Mouse (Mus musculus): ENCODE measurements around the gene Tubd1. TPM values are rescaled to one million over a fixed set of nuclear protein-coding genes. Genes with fewer than 3 reads are reported as not detected.

Tubd1 gene
- polyA plus RNA-seq, 1 experiment, result 8.2 TPM

DNA sequence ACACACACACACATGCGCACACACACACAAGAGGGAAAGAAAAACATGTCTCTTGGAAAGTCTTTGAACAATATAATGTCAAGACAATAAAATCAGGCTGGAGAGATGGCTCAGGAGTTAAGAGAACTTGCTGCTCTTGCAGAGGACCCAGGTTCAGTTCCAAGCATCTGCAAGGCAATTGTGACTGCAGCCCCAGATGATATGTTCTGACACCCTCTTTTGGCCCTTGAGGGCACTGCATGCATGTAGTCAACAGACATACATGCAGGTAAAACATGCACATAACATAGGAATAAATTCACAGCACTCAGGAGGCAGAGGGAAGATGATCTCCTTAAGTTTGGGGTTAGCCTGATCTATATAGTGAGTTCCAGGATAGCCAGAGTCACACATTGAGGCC lies 2.6 kb downstream of the Tubd1 start:
- Histone ChIP-seq H3K4me3 (ENCODE audit: insufficient read depth, low read length) (no peak overlapping the region), H3K27ac (ENCODE audit: insufficient read depth, low read length) (no peak overlapping the region), H3K4me1 (ENCODE audit: control insufficient read depth, insufficient read depth, low read length) (peaks cover 2% of the 10 kb centered on the region)
- TF ChIP-seq CTCF (IDR thresholded peaks at IDR 0.05; ENCODE audit: borderline replicate concordance, insufficient read depth, low read length), result no peak
- no peak for TF ChIP-seq POLR2A (IDR thresholded peaks at IDR 0.05; ENCODE audit: low read depth, low read length)

DNA sequence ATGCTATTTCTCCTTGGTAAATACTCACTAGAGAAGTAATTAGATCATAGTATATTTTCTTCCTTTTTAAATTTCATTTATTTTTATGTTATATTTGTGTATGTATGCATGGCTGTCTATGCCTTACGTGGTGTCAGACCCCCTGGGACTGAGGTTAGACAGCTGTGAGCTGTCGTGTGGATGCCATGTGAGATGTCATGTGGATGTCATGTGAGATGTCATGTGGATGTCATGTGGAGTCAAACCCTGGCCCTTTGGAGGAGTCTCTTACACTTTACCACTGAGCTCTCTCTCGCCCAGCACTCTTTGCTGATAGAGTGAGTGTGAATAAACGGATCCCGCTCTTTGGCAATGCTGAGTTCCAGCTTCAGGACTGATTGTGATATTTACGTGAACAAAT lies 8.7 kb downstream of the Tubd1 start:
- TF ChIP-seq CTCF (IDR thresholded peaks at IDR 0.05; ENCODE audit: borderline replicate concordance, insufficient read depth, low read length), result no peak
- no peak for TF ChIP-seq POLR2A (IDR thresholded peaks at IDR 0.05; ENCODE audit: low read depth, low read length)
- Histone ChIP-seq H3K4me3 (ENCODE audit: insufficient read depth, low read length) (no peak overlapping the region), H3K4me1 (ENCODE audit: control insufficient read depth, insufficient read depth, low read length) (no peaks in the 10 kb centered on the region), H3K27ac (ENCODE audit: insufficient read depth, low read length) (no peak overlapping the region)

DNA sequence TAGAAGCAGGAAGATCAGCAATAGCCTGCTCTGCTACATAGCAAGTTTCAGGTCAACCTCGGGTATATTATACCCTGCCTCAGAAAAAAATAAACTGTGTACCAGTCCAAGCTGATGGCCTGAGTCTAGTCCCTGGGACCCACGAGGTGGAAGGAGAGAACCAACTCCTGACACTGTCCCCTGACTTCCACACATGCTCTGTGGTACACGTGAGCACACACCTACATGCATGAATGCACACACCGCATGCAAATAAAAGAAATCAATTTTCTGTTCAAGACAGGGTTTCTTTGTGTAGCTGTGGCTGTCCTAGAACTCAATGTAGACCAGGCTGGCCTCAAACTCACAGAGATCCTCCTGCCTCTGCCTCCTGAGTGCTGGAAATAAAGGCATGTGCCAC lies 13.5 kb downstream of the Tubd1 start:
- Histone ChIP-seq H3K4me1 (ENCODE audit: control insufficient read depth, insufficient read depth, low read length) (no peaks in the 10 kb centered on the region), H3K4me3 (ENCODE audit: insufficient read depth, low read length) (no peak overlapping the region), H3K27ac (ENCODE audit: insufficient read depth, low read length) (no peak overlapping the region)
- no peak for TF ChIP-seq POLR2A (IDR thresholded peaks at IDR 0.05; ENCODE audit: low read depth, low read length)
- no peak for TF ChIP-seq CTCF (IDR thresholded peaks at IDR 0.05; ENCODE audit: borderline replicate concordance, insufficient read depth, low read length)

DNA sequence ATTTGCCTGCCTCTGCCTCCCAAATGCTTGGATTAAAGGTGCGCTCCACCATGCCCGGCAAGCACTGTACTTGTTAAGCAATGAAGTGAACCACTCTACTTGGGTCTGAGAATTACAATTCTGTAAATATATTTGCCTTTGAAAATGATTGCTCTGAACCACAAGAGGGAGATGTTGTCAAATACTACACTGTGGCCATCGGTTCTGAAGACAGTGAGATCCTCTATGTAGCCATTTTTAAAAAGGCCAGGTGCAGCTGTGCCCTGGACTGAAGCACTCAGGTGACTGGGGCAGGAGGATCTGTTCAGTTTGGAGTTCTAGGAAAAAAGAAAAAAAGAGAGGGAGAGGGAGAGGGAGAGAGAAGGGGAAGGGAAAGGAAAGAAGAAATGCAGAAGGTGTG lies 23.6 kb downstream of the Tubd1 start:
- H3K4me3 ChIP-seq (ENCODE audit: insufficient read depth, low read length), result no peak overlapping the region
- TF ChIP-seq CTCF (IDR thresholded peaks at IDR 0.05; ENCODE audit: borderline replicate concordance, insufficient read depth, low read length) (no peak), POLR2A (IDR thresholded peaks at IDR 0.05; ENCODE audit: low read depth, low read length) (no peak)
- H3K4me1 ChIP-seq (ENCODE audit: control insufficient read depth, insufficient read depth, low read length), result peaks cover 13% of the 10 kb centered on the region
- H3K27ac ChIP-seq (ENCODE audit: insufficient read depth, low read length), result peak overlapping the region; percentile 41

- Histone ChIP-seq H3K4me3 (ENCODE audit: insufficient read depth, low read length) (no peak overlapping the region), H3K4me1 (ENCODE audit: control insufficient read depth, insufficient read depth, low read length) (peaks cover 13% of the 10 kb centered on the region)
- TF ChIP-seq CTCF (IDR thresholded peaks at IDR 0.05; ENCODE audit: borderline replicate concordance, insufficient read depth, low read length) (no peak), POLR2A (IDR thresholded peaks at IDR 0.05; ENCODE audit: low read depth, low read length) (peak; percentile 32)
Measured at GRCm38 (mm10) chr11:86570261-86570746, 25.5 kb downstream of the Tubd1 start.

GRCm38 (mm10) chr11:86571047-86571855 lies 26.5 kb downstream of the Tubd1 start:
- TF ChIP-seq CTCF (IDR thresholded peaks at IDR 0.05; ENCODE audit: borderline replicate concordance, insufficient read depth, low read length) (no peak), POLR2A (IDR thresholded peaks at IDR 0.05; ENCODE audit: low read depth, low read length) (no peak; the same call in none of the 2 replicates)
- Histone ChIP-seq H3K4me3 (ENCODE audit: insufficient read depth, low read length) (no peak overlapping the region), H3K4me1 (ENCODE audit: control insufficient read depth, insufficient read depth, low read length) (peaks cover 21% of the 10 kb centered on the region), H3K27ac (ENCODE audit: insufficient read depth, low read length) (peak overlapping the region; percentile 100)

More at GRCm38 (mm10) chr11:86570261-86570746, 25.5 kb downstream of the Tubd1 start:
- H3K27ac ChIP-seq (ENCODE audit: insufficient read depth, low read length), result peak overlapping the region; percentile 100

DNA sequence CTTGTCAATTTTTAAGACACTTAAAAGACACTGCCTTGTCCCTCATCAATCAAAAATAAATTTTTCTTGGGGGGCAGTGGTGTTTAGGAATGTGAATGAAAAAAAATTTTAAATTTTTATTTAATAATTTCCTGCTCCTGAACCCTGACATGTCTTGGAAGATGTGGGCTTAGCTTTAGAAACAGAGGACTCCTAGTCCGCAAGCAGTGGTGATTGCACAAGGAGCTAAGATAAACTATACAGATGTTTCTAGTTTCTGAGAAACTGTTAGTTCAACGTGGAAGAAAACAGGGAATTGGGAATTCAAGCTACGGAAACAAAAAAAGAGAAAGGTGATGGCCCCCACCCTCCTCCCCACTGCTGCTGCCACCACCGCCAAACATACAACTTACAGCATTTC lies 27.1 kb downstream of the Tubd1 start:
- Histone ChIP-seq H3K4me3 (ENCODE audit: insufficient read depth, low read length) (no peak overlapping the region), H3K4me1 (ENCODE audit: control insufficient read depth, insufficient read depth, low read length) (peaks cover 27% of the 10 kb centered on the region), H3K27ac (ENCODE audit: insufficient read depth, low read length) (peak overlapping the region; percentile 100)
- no peak for TF ChIP-seq POLR2A (IDR thresholded peaks at IDR 0.05; ENCODE audit: low read depth, low read length)
- TF ChIP-seq CTCF (IDR thresholded peaks at IDR 0.05; ENCODE audit: borderline replicate concordance, insufficient read depth, low read length), result no peak

DNA sequence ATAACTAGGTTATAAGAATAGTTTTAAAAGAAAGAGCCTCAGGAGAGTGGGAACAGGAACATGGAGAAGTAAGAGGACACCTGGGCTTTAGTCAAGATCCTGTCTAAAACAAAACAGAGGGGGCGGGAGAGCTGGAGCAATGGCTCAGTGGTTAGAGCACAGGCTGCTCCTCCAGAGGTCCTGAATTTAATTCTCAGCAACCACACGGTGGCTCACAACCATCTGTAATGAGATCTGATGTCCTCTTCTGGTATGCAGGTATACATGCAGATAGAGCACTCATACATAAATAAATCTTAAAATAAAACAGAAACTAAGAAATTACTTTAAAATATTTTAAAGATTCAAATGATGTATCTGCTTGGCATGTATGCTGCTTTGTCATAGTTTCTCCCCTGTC lies 27.8 kb downstream of the Tubd1 start:
- H3K27ac ChIP-seq (ENCODE audit: insufficient read depth, low read length), result peak overlapping the region; percentile 100
- H3K4me3 ChIP-seq (ENCODE audit: insufficient read depth, low read length), result no peak overlapping the region
- H3K4me1 ChIP-seq (ENCODE audit: control insufficient read depth, insufficient read depth, low read length), result peaks cover 29% of the 10 kb centered on the region
- no peak for TF ChIP-seq CTCF (IDR thresholded peaks at IDR 0.05; ENCODE audit: borderline replicate concordance, insufficient read depth, low read length)
- no peak for TF ChIP-seq POLR2A (IDR thresholded peaks at IDR 0.05; ENCODE audit: low read depth, low read length)

DNA sequence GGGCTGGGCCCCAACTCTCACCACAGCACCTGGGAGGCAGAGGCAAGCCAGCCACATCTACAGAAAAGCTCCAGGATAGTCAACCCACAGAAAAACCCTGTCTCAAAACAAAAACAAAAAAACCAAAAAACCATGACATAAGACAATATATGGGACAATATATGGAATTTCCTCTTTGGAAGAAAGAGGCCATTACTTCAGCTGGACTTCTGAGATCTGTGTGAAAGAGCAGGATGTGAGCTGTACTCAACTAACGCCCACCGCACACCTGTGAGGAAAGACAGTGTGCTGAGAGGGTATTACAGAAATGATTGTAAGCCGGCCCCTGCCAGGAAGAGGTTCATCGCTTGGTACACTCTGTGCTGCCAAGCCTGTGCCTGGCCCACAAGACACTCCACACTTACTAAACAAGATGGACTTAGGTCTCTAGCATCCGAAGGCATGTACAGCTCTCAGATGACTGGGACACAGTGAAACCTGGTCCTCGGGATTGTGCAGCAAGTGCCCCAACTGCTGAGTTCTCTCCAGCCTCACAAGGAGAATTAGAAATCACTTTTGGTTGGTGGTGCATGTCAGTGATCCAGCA lies 28.9 kb downstream of the Tubd1 start:
- H3K4me3 ChIP-seq (ENCODE audit: insufficient read depth, low read length), result no peak overlapping the region
- peaks cover 27% of the 10 kb centered on the region for H3K4me1 ChIP-seq (ENCODE audit: control insufficient read depth, insufficient read depth, low read length)
- H3K27ac ChIP-seq (ENCODE audit: insufficient read depth, low read length), result peak overlapping the region; percentile 5
- TF ChIP-seq POLR2A (IDR thresholded peaks at IDR 0.05; ENCODE audit: low read depth, low read length) (no peak), CTCF (IDR thresholded peaks at IDR 0.05; ENCODE audit: borderline replicate concordance, insufficient read depth, low read length) (no peak)

DNA sequence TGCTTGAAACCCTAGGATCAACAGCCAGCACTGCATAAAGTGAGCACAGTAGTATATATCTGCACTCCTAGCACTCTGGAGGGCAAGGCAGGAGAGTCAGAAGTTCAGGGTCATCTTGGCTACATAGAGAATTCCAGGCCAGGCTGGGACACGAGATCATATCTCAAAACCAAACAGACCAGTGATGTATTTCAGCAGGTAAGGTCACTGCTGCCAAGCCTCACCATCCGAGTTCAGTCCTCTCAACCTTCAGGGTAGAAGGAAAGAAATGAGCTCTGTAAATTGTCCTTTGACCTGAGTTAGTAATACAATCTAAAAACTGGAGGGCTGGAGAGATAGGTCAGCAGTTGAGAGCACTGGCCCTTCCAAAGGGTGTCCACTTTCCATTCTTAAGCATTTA lies 29.6 kb downstream of the Tubd1 start:
- Histone ChIP-seq H3K4me3 (ENCODE audit: insufficient read depth, low read length) (no peak overlapping the region), H3K4me1 (ENCODE audit: control insufficient read depth, insufficient read depth, low read length) (peaks cover 30% of the 10 kb centered on the region), H3K27ac (ENCODE audit: insufficient read depth, low read length) (peak overlapping the region; percentile 5; the same call in 1 of the 2 replicates)
- TF ChIP-seq POLR2A (IDR thresholded peaks at IDR 0.05; ENCODE audit: low read depth, low read length), result no peak
- no peak for TF ChIP-seq CTCF (IDR thresholded peaks at IDR 0.05; ENCODE audit: borderline replicate concordance, insufficient read depth, low read length)

All from embryonic fibroblast, embryonic 13.5 days (primary cell).